Mouse (Mus musculus) lung, embryonic 14.5 days (tissue): ENCODE measurements at regions not wholly inside any gene's neighbourhood (a gene's known extent, or its start where the extent isn't known, plus 50 kb on each side); places are given as distances from the start of the nearest gene placed in this dataset.

ENCODE experiments used
- ATAC-seq: fragments of 200-750 bp; cut with Nextera tagmentation; 2 replicates; pipeline ENCODE4 v1.8.0; 2017; ENCODE audit warnings: mild to moderate bottlenecking, moderate TSS enrichment, moderate library complexity; ENCODE audit not compliant: insufficient read depth
- DNase-seq: peaks from one replicate; pipeline ENCODE4 v3.0.0-alpha.2; 2015
- H3K27ac ChIP-seq: fragments of 300-500 bp; sonication (generic); 2 replicates; pipeline ENCODE4 v1.5.1; 2014; ENCODE audit warnings: low read depth, mild to moderate bottlenecking, moderate library complexity
- H3K27me3 ChIP-seq: fragments of 300-500 bp; sonication (generic); 2 replicates; pipeline ENCODE4 v1.6.1; 2014; ENCODE audit warnings: low read length, control low read depth; ENCODE audit not compliant: insufficient read depth
- H3K36me3 ChIP-seq: fragments of 300-500 bp; sonication (generic); 2 replicates; pipeline ENCODE4 v1.6.1; 2014; ENCODE audit warnings: control low read depth; ENCODE audit not compliant: insufficient read depth
- H3K4me1 ChIP-seq: fragments of 300-500 bp; sonication (generic); 2 replicates; pipeline ENCODE4 v1.6.1; 2014; ENCODE audit warnings: antibody characterized with exemption, control low read depth; ENCODE audit not compliant: insufficient read depth
- H3K4me2 ChIP-seq: fragments of 300-500 bp; sonication (generic); 2 replicates; pipeline ENCODE4 v1.6.1; 2014; ENCODE audit warnings: mild to moderate bottlenecking
- H3K4me3 ChIP-seq: fragments of 300-500 bp; sonication (generic); 2 replicates; pipeline ENCODE4 v1.5.1; 2014; ENCODE audit warnings: low read depth, low read length
- H3K9ac ChIP-seq: fragments of 300-500 bp; sonication (generic); 2 replicates; pipeline ENCODE4 v1.6.1; 2014
- H3K9me3 ChIP-seq: fragments of 300-500 bp; sonication (generic); 2 replicates; pipeline ENCODE4 v1.6.1; 2016; ENCODE audit warnings: low read depth, low read length, control low read depth
- CTCF ChIP-seq: IDR thresholded peaks from 2 replicates; pipeline ENCODE4 v1.5.1; 2016; ENCODE audit warnings: antibody characterized with exemption, low read depth
- WGBS: fragments of 180-500 bp; shearing (Covaris S2); extraction: QIAGEN DNeasy Blood & Tissue Kit; methylation state at CpG from one replicate; pipeline ENCODE4 v1.1.7; 2014; 5-methylcytosine and 5-hydroxymethylcytosine counted together

DNA sequence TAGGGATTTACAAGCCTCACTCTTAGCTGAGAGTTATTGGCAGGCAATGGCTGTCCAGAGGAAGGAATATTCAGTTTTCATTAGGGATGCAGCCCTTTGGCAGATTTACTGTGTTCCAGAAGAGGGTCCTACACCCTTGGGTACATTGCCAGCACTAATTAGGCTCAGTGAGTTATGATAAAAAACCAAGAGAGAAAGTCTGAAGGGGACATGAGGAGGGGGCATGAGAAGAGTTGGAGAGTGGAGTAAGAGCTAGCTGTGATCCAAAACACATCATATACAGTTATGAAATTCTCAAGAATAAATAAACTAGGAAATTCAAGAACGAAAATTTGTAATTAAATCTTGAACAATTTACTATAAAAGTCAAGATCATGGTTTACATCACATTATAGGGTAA lies 346.2 kb downstream of the 9330182O14Rik start:
- Histone ChIP-seq H3K9me3 (no peaks in the 10 kb centered on the region), H3K4me1 (no peaks in the 10 kb centered on the region; the same call in 1 of the 2 replicates), H3K4me2 (no peak overlapping the region), H3K9ac (no peak overlapping the region), H3K27ac (no peak overlapping the region), H3K36me3 (no peaks in the 10 kb centered on the region), H3K4me3 (no peak overlapping the region), H3K27me3 (no peaks in the 10 kb centered on the region)
- no peak for TF ChIP-seq CTCF
- ATAC-seq (no peak), DNase-seq (peak; percentile 9)
- 40% methylated on average over 1 of the region's 1 CpGs for WGBS

DNA sequence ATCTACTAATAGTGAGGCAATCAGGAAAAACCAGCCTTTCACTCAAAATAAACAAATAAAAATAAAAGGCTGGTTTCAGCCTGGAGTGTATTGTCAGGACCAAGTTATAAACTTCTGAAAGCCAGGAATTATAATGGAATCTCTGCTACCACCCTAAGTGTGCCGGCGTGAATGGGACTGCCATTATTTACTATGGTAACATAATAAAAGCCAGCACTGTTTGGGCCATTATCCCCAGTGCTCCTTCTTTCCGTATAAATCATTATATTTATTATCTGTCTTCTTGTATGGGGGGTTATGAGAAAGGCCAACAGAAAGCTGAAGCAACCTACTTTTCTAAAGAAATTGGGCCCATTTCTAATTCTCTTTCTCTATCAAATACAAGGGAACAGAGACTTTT lies 347.1 kb downstream of the 9330182O14Rik start:
- DNase-seq: no peak
- Histone ChIP-seq H3K27me3 (no peaks in the 10 kb centered on the region), H3K27ac (no peak overlapping the region), H3K4me1 (no peaks in the 10 kb centered on the region), H3K4me2 (no peak overlapping the region), H3K4me3 (no peak overlapping the region), H3K9me3 (no peaks in the 10 kb centered on the region), H3K36me3 (no peaks in the 10 kb centered on the region), H3K9ac (no peak overlapping the region)
- no peak for TF ChIP-seq CTCF
- 58% methylated on average over 3 of the region's 3 CpGs for WGBS
- ATAC-seq: no peak

DNA sequence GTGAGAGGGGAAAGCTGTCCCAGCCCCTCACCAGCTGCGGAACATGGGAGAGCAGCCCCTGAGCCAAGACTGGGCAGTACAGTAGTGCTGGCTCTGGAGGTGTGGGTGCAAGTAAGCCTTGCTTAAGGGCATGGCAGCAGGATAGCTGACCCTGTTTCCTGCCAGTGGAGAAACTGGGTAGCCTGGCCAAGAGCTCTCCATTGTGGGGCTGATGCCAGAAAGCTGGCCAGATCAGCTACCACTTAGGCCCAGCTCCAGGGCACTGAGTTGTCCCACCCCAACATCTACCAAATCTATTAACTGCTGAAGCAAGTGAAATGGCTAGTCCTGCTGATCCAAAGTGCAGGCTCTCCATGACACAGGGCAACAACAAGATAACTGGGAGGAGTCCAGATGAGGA lies 351.8 kb downstream of the 9330182O14Rik start:
- ATAC-seq (no peak), DNase-seq (no peak)
- Histone ChIP-seq H3K36me3 (no peaks in the 10 kb centered on the region), H3K27me3 (no peaks in the 10 kb centered on the region), H3K9ac (no peak overlapping the region), H3K9me3 (no peaks in the 10 kb centered on the region), H3K4me3 (no peak overlapping the region), H3K4me1 (no peaks in the 10 kb centered on the region), H3K27ac (no peak overlapping the region), H3K4me2 (no peak overlapping the region)
- no peak for TF ChIP-seq CTCF
- WGBS: 78% methylated on average over 1 of the region's 1 CpGs

DNA sequence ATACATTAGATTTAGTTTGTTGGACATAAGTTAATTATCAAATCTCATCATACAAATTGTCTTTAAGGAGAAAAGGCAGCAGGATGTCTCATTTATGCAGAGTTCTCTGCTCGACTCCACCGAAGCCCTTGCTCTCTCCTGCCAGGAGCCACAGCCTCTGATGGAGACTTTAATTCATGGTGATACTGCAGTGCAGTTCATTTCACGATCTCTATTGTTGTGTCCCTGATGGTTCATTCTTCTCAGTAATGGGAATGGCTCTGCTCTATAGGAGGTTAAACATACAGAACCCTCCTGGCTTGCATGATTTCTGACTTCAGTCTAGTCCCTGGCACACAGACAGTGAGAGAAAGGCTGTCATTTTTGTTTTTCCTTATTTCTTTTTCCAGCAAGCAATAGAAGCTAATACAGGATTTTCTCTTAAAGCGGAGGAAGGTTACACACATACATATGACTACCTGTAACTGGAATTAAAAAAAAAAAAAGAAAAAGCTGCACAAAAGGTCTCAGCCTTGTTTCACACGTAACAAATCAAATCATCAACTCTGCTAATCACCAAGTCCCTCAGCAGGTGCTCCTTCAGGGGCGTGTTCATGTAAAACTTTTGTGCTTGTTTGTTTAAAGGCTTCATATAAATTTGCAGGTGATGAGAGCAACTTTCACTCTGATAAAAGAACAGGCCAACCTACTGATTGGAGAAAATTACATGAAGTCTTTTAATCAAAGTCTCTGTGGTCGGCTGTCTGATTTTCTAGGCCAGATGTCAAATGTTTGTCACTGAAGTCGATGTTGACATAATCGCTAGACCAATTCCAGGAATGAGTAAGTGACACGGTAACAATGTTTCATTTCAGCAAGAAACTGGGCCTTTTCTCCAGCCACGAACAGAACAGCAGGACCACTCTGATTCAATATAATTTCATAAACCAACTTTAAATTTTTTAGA lies 367.3 kb downstream of the 9330182O14Rik start:
- no peaks in the 10 kb centered on the region for H3K4me1 ChIP-seq
- no peak overlapping the region for H3K9ac ChIP-seq
- no peaks in the 10 kb centered on the region for H3K9me3 ChIP-seq
- H3K27ac ChIP-seq: no peak overlapping the region
- WGBS: 48% methylated on average over 11 of the region's 11 CpGs
- no peaks in the 10 kb centered on the region for H3K36me3 ChIP-seq
- H3K27me3 ChIP-seq: no peaks in the 10 kb centered on the region
- DNase-seq (no peak), ATAC-seq (no peak)
- TF ChIP-seq CTCF: no peak
- no peak overlapping the region for H3K4me3 ChIP-seq
- no peak overlapping the region for H3K4me2 ChIP-seq

DNA sequence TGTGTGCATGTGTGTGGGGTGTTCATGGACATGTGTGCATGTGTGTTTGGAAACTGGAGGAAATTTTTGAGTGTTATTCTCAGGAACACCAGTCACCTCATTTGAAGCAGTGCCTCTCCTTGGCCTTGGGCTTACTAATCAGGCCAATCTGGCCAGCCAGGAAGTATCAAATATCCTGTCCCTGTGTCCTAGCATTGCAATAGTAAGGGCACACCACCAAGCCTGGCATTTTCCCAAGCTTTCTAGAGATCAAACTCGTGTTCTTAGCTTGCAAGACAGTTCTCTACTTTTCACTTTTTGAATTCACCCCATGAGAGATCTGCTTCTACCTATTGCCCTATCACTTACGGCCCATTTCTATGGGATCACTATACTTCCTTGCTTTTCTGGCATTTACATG lies 376.7 kb downstream of the 9330182O14Rik start:
- Histone ChIP-seq H3K4me3 (no peak overlapping the region), H3K9me3 (no peaks in the 10 kb centered on the region), H3K27me3 (no peaks in the 10 kb centered on the region), H3K4me1 (no peaks in the 10 kb centered on the region), H3K27ac (no peak overlapping the region), H3K4me2 (no peak overlapping the region), H3K36me3 (no peaks in the 10 kb centered on the region), H3K9ac (no peak overlapping the region)
- DNase-seq (peak; percentile 65), ATAC-seq (no peak)
- TF ChIP-seq CTCF: no peak
- WGBS: 60% methylated on average over 2 of the region's 2 CpGs

DNA sequence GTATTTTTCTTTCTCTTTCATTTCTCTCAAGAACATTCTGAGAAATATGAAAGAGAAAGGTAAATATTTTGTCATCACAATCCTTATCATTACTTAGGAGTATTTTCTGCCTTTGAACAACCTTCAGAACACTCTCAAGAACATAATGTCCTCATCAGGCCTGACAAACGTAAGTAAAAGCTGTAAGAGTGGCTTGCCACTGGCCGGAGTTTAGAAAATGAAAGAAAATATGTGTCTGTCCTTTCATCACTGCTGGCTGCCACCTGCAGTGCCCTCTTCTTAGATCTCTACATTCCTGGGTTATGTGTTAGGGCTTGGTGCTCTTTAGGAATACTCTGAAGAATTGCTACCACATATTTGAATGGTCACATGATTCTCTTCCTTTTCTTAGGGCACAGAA lies 390.2 kb downstream of the 9330182O14Rik start:
- ATAC-seq (no peak), DNase-seq (no peak)
- Histone ChIP-seq H3K9ac (no peak overlapping the region), H3K4me3 (no peak overlapping the region), H3K4me1 (no peaks in the 10 kb centered on the region), H3K4me2 (no peak overlapping the region), H3K27me3 (no peaks in the 10 kb centered on the region), H3K36me3 (no peaks in the 10 kb centered on the region), H3K27ac (no peak overlapping the region), H3K9me3 (no peaks in the 10 kb centered on the region)
- 44% methylated on average over 2 of the region's 2 CpGs for WGBS
- TF ChIP-seq CTCF: no peak

DNA sequence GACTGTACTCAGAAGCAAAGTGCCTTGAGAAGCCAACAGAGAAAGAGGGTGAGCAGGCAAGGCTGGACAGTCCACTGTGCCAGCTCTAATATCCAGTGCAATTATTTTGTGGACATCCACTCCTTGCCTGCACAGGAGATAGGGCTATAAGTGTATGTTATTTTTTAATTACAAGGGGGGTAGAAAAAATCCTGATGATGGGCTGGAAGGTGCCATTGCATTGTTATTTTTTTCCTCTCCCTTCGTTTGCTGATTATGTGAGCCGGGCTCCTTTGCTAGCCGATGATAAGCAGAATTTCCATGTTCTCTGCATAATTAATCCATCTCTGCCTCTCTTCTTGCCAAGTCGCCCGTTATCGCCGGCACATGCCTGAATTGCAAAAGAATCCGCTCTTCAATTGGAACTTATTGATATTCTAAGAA lies 399.3 kb downstream of the 9330182O14Rik start:
- DNase-seq (no peak), ATAC-seq (no peak)
- no peak overlapping the region for H3K4me3 ChIP-seq
- WGBS: 74% methylated on average over 8 of the region's 8 CpGs
- H3K4me2 ChIP-seq: no peak overlapping the region
- no peak for TF ChIP-seq CTCF
- H3K27me3 ChIP-seq: no peaks in the 10 kb centered on the region
- H3K36me3 ChIP-seq: no peaks in the 10 kb centered on the region
- no peaks in the 10 kb centered on the region for H3K4me1 ChIP-seq
- H3K27ac ChIP-seq: no peak overlapping the region
- no peaks in the 10 kb centered on the region for H3K9me3 ChIP-seq
- H3K9ac ChIP-seq: no peak overlapping the region
